Mouse (Mus musculus) CH12.LX (cell line): ENCODE measurements around the gene Bcas2. TPM values are rescaled to one million over a fixed set of nuclear protein-coding genes. Genes with fewer than 3 reads are reported as not detected.
A peak's percentile ranks its signal among the peaks of the same experiment; 100 is the strongest.

ENCODE experiments used
- DNase-seq: peaks from one replicate; pipeline ENCODE4 v3.0.0-alpha.2; 2013; ENCODE audit errors: extremely low read depth
- H3K27ac ChIP-seq: 2 replicates; pipeline ENCODE4 v1.5.1; 2012; ENCODE audit warnings: low read depth, mild to moderate bottlenecking, control low read depth, moderate library complexity; ENCODE audit not compliant: insufficient read depth
- H3K27me3 ChIP-seq: replicated peaks from 2 replicates; pipeline ENCODE3; 2012; ENCODE audit warnings: inconsistent platforms
- H3K36me3 ChIP-seq, 2 experiments: replicated peaks in 1 of 2; 2 replicates each; pipeline versions ENCODE3 to v1.6.1; 2012; ENCODE audit warnings: inconsistent platforms in 1 of 2, low read length in 1 of 2, mild to moderate bottlenecking in 1 of 2, mixed read lengths in 1 of 2, moderate library complexity in 1 of 2; ENCODE audit not compliant: control insufficient read depth in 1 of 2, insufficient read depth in 1 of 2
- H3K4me1 ChIP-seq, 2 experiments: 2 replicates each; pipeline ENCODE4 v1.6.1; 2012; ENCODE audit warnings: inconsistent platforms in 1 of 2, moderate library complexity in 1 of 2; ENCODE audit not compliant: insufficient read depth in 2 of 2, control insufficient read depth in 1 of 2
- H3K4me2 ChIP-seq: 2 replicates; pipeline ENCODE4 v1.6.1; 2012; ENCODE audit warnings: low read depth, mild to moderate bottlenecking, control low read depth; ENCODE audit not compliant: poor library complexity, insufficient read depth, severe bottlenecking
- H3K4me3 ChIP-seq, 3 experiments: fragments of 150-350 bp in 1 of 3; sonication (generic) in 1 of 3; replicated peaks in 1 of 3; 2 replicates each; pipeline versions ENCODE3 to v1.5.1; 2011 to 2012; ENCODE audit warnings: low read depth in 2 of 3, low read length in 2 of 3, mild to moderate bottlenecking in 2 of 3, moderate library complexity in 2 of 3, control low read depth in 1 of 3, improper control_type of control experiment in 1 of 3, inconsistent platforms in 1 of 3, mixed read lengths in 1 of 3; ENCODE audit not compliant: poor library complexity in 1 of 3
- H3K79me2 ChIP-seq: replicated peaks from 2 replicates; pipeline ENCODE4 v1.6.1; 2012; ENCODE audit warnings: mild to moderate bottlenecking, moderate library complexity; ENCODE audit not compliant: control insufficient read depth, poor library complexity, insufficient read depth, severe bottlenecking; ENCODE audit errors: extremely low read depth
- H3K9ac ChIP-seq: 2 replicates; pipeline ENCODE4 v1.6.1; 2012; ENCODE audit warnings: low read depth, mild to moderate bottlenecking, control low read depth, moderate library complexity; ENCODE audit not compliant: insufficient read depth
- H3K9me3 ChIP-seq: replicated peaks from 2 replicates; pipeline ENCODE3; 2012; ENCODE audit warnings: low read length, inconsistent platforms, mixed read lengths
- BHLHE40 ChIP-seq: IDR thresholded peaks from 2 replicates; pipeline ENCODE4 v1.6.1; 2011; ENCODE audit warnings: mild to moderate bottlenecking, low read depth, low read length, improper control_type of control experiment
- CHD1 ChIP-seq: IDR thresholded peaks from 2 replicates; pipeline ENCODE4 v1.6.1; 2012; ENCODE audit warnings: low read depth, low read length, improper control_type of control experiment, inconsistent platforms
- E2F4 ChIP-seq: IDR thresholded peaks from 2 replicates; pipeline ENCODE4 v1.6.1; 2011; ENCODE audit warnings: low read depth, low read length, improper control_type of control experiment; ENCODE audit not compliant: insufficient replicate concordance
- ELF1 ChIP-seq: IDR thresholded peaks from 2 replicates; pipeline ENCODE4 v1.6.1; 2014; ENCODE audit warnings: low read depth, mild to moderate bottlenecking, inconsistent platforms, low read length, improper control_type of control experiment
- ETS1 ChIP-seq: conservative IDR thresholded peaks from 2 replicates; pipeline ENCODE4 v1.6.1; 2012; ENCODE audit warnings: low read depth, mild to moderate bottlenecking, inconsistent platforms, low read length, improper control_type of control experiment, moderate library complexity
- HCFC1 ChIP-seq: IDR thresholded peaks from 2 replicates; pipeline ENCODE4 v1.6.1; 2012; ENCODE audit warnings: low read depth, mild to moderate bottlenecking, inconsistent platforms, low read length, improper control_type of control experiment
- IRF4 ChIP-seq: IDR thresholded peaks from 2 replicates; pipeline ENCODE4 v1.6.1; 2014; ENCODE audit warnings: low read depth, mild to moderate bottlenecking, inconsistent platforms, low read length, improper control_type of control experiment
- JUN ChIP-seq: IDR thresholded peaks from 2 replicates; pipeline ENCODE4 v1.6.1; 2011; ENCODE audit warnings: low read depth, mild to moderate bottlenecking, low read length, improper control_type of control experiment, moderate library complexity; ENCODE audit not compliant: insufficient read depth
- KAT2A ChIP-seq: IDR thresholded peaks from 2 replicates; pipeline ENCODE4 v1.6.1; 2012; ENCODE audit warnings: low read length, improper control_type of control experiment, inconsistent platforms; ENCODE audit not compliant: insufficient replicate concordance
- MAFK ChIP-seq: IDR thresholded peaks from 2 replicates; pipeline ENCODE4 v1.6.1; 2011; ENCODE audit warnings: low read length, improper control_type of control experiment; ENCODE audit not compliant: insufficient replicate concordance
- MAX ChIP-seq: IDR thresholded peaks from 2 replicates; pipeline ENCODE4 v1.6.1; 2011; ENCODE audit warnings: low read length, improper control_type of control experiment
- MAZ ChIP-seq: IDR thresholded peaks from 2 replicates; pipeline ENCODE4 v1.6.1; 2012; ENCODE audit warnings: low read depth, mild to moderate bottlenecking, inconsistent platforms, low read length, improper control_type of control experiment, moderate library complexity
- MEF2A ChIP-seq: IDR thresholded peaks from 2 replicates; pipeline ENCODE4 v1.6.1; 2014; ENCODE audit warnings: low read depth, mild to moderate bottlenecking, inconsistent platforms, low read length, improper control_type of control experiment, borderline replicate concordance
- MXI1 ChIP-seq: IDR thresholded peaks from 2 replicates; pipeline ENCODE4 v1.6.1; 2011; ENCODE audit warnings: mild to moderate bottlenecking, low read depth, low read length, improper control_type of control experiment
- MYC ChIP-seq: IDR thresholded peaks from 2 replicates; pipeline ENCODE4 v1.6.1; 2011; ENCODE audit warnings: low read depth, mild to moderate bottlenecking, improper control_type of control experiment, low read length
- NELFE ChIP-seq: IDR thresholded peaks from 2 replicates; pipeline ENCODE4 v1.6.1; 2011; ENCODE audit warnings: low read depth, low read length, improper control_type of control experiment
- NRF1 ChIP-seq: IDR thresholded peaks from 2 replicates; pipeline ENCODE4 v1.6.1; 2014; ENCODE audit warnings: low read depth, mild to moderate bottlenecking, inconsistent platforms, low read length, improper control_type of control experiment, moderate library complexity
- PAX5 ChIP-seq: IDR thresholded peaks from 2 replicates; pipeline ENCODE4 v1.6.1; 2012; ENCODE audit warnings: low read length, inconsistent platforms, mixed read lengths
- POLR2A ChIP-seq: IDR thresholded peaks from 2 replicates; pipeline ENCODE4 v1.6.1; 2011; ENCODE audit warnings: low read depth, mild to moderate bottlenecking, improper control_type of control experiment, low read length
- SIN3A ChIP-seq: IDR thresholded peaks from 2 replicates; pipeline ENCODE4 v1.6.1; 2012; ENCODE audit warnings: low read length, improper control_type of control experiment, inconsistent platforms
- TBP ChIP-seq: conservative IDR thresholded peaks from 2 replicates; pipeline ENCODE4 v1.6.1; 2011; ENCODE audit warnings: low read depth, low read length, improper control_type of control experiment
- TCF12 ChIP-seq: IDR thresholded peaks from 2 replicates; pipeline ENCODE4 v1.6.1; 2014; ENCODE audit warnings: low read depth, mild to moderate bottlenecking, inconsistent platforms, low read length, improper control_type of control experiment
- UBTF ChIP-seq: IDR thresholded peaks from 2 replicates; pipeline ENCODE4 v1.6.1; 2012; ENCODE audit warnings: low read depth, mild to moderate bottlenecking, inconsistent platforms, low read length, improper control_type of control experiment, moderate library complexity
- USF1 ChIP-seq: IDR thresholded peaks from 2 replicates; pipeline ENCODE4 v1.6.1; 2014; ENCODE audit warnings: low read depth, mild to moderate bottlenecking, inconsistent platforms, low read length, improper control_type of control experiment
- USF2 ChIP-seq: conservative IDR thresholded peaks from 2 replicates; pipeline ENCODE4 v1.6.1; 2011; ENCODE audit warnings: low read depth, low read length, improper control_type of control experiment
- ZC3H11A ChIP-seq: IDR thresholded peaks from 2 replicates; pipeline ENCODE4 v1.6.1; 2012; ENCODE audit warnings: low read depth, mild to moderate bottlenecking, inconsistent platforms, low read length, improper control_type of control experiment
- ZMIZ1 ChIP-seq: IDR thresholded peaks from 2 replicates; pipeline ENCODE4 v1.6.1; 2012; ENCODE audit warnings: low read depth, mild to moderate bottlenecking, inconsistent platforms, low read length, improper control_type of control experiment
- ZNF384 ChIP-seq: IDR thresholded peaks from 2 replicates; pipeline ENCODE4 v1.6.1; 2012; ENCODE audit warnings: low read depth, low read length, improper control_type of control experiment, inconsistent platforms
- dilution Hi-C: fragments of 300-500 bp; cut with MboI; formaldehyde crosslinking; loops from 2 replicates; pipeline ENCODE4 v1.14.3; 2020; ENCODE audit warnings: low sequenced_read_pairs; ENCODE audit not compliant: extremely low pct_unique_long_range_greater_than_20kb, extremely low pct_ligation_motif_present
- in situ Hi-C: fragments of 300-500 bp; cut with MboI; formaldehyde crosslinking; loops from 3 replicates; pipeline ENCODE4 v1.14.3; 2019; ENCODE audit warnings: low sequenced_read_pairs, low pct_ligation_motif_present, low pct_unique_long_range_greater_than_20kb, mixed read lengths
- polyA plus RNA-seq: library from polyadenylated mRNA; unstranded; fragments of >175 nt; gene quantifications from 2 replicates; pipeline ENCODE4 v1.2.1, GENCODE M21; 2012; ENCODE audit warnings: low read depth; ENCODE audit not compliant: insufficient read length
- total RNA-seq, 2 experiments: library from RNA; depleted of rRNA; stranded (reverse); fragments of 300-350 nt in 1 of 2; fragments of >200 nt in 1 of 2; gene quantifications; 2 replicates each; pipeline ENCODE4 v1.2.3; 2012 to 2014

Bcas2 gene
- total RNA-seq (2012; rRNA removed) (65.3 and 77.6 TPM in 2 replicates), total RNA-seq (2014; rRNA removed) (126 and 138 TPM in 2 replicates), polyA plus RNA-seq (111 and 130 TPM in 2 replicates)

GRCm38 (mm10) chr3:103171505-103172267, at the start of gene Bcas2:
Gene Bcas2 (plus strand): TSS chr3:103171655.
- H3K9ac ChIP-seq = peak within 1 kb of the TSS; percentile 85
- no peaks in the 10 kb centered on the region for H3K9me3 ChIP-seq
- H3K4me1 ChIP-seq = peaks cover 2 to 26% of the 10 kb centered on the region in 2 experiments; a peak in 3 of 4 replicates
- TF ChIP-seq ZMIZ1 (peak; percentile 80), NRF1 (peak; percentile 94), BHLHE40 (peak; percentile 100), TCF12 (peak; percentile 79), MAX (peak; percentile 95), POLR2A (peak; percentile 95), JUN (peak; percentile 25; the same call in 1 of the 2 replicates), MYC (peak; percentile 76; the same call in 1 of the 2 replicates), USF2 (peak; percentile 83), ZNF384 (peak; percentile 93), MAFK (no peak), SIN3A (peak; percentile 77), IRF4 (peak; percentile 30; the same call in 1 of the 2 replicates), ZC3H11A (no peak), TBP (peak; percentile 75; the same call in 1 of the 2 replicates), MEF2A (no peak; the same call in 1 of the 2 replicates), NELFE (peak; percentile 97), MAZ (no peak; the same call in 1 of the 2 replicates), MXI1 (peak; percentile 67; the same call in 1 of the 2 replicates), ETS1 (peak; percentile 39; the same call in 1 of the 2 replicates), PAX5 (no peak), CHD1 (no peak), E2F4 (no peak), UBTF (no peak), KAT2A (peak; percentile 60; the same call in 1 of the 2 replicates), ELF1 (0 out of 2 replicates have a peak, but pooled peaks have one; percentile 12), USF1 (peak; percentile 90), HCFC1 (peak; percentile 80)
- TF ChIP-seq, all 38 proteins: peak for 20
- H3K4me2 ChIP-seq = peak within 1 kb of the TSS; percentile 90
- H3K4me3 ChIP-seq = peak within 1 kb of the TSS; percentile 85 to 99 (median 94)
- H3K27ac ChIP-seq = no peak within 1 kb of the TSS
- dilution Hi-C loops = no loop called here
- H3K79me2 ChIP-seq = peaks cover 8% of the 10 kb centered on the region
- peaks cover 23 to 31% of the 10 kb centered on the region in 2 experiments for H3K36me3 ChIP-seq
- peak; percentile 99 for DNase-seq
- no peaks in the 10 kb centered on the region for H3K27me3 ChIP-seq
- in situ Hi-C loops = loop anchor here (25.0 kb wide), 1 partner anchor 459 kb away; no protein-coding TSS in a partner anchor
